Mouse (Mus musculus): ENCODE measurements around the gene Mss51. TPM values are rescaled to one million over a fixed set of nuclear protein-coding genes. Genes with fewer than 3 reads are reported as not detected.

The Mss51 gene
- polyA plus RNA-seq, 2 experiments from 2014 or later, result 1.5 to 3.5 TPM

- ATAC-seq, result no peak
Observed at GRCm38 (mm10) chr14:20451302-20451701, 45.4 kb downstream of the Mss51 start.

DNA sequence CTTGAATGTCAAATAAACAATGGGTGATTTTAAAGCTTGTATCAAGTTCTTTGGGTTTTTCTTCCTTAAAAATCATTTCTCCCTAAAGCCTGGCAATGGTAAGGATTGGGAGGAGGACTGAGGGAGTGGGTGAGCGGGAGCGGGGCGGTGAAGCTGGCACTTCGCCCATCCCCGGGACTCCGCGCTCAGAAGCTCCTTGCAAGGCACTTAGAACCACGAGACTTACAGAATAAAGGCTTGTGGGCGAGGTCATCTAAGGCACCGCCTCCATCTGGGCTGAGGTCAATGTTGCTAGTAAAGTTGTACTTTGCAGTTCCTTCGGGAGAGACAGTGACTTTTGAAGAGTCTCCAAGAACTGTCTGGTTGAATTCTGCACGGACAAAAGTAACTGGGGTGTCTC lies 49.5 kb downstream of the Mss51 start:
- no peak for ATAC-seq

DNA sequence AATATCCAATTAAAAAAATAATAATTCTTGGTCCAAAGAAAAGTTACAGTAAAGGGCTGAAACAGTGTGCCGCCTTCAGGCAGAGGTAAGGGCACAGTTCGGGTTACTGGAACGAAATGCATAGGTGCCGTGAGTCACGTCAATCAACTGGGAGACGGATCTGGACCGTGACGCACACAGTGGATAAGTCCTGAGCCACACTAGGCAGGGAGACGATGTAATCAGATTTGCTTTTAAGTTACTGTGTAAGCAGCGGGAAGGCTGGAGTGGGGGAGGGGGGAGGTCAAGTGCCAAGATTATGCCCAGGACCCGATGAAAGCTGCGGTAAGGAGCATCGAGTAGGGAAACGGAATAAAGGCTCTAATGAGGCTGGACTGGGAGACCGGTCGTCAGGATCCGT lies 54.4 kb downstream of the Mss51 start:
- no peak for ATAC-seq

DNA sequence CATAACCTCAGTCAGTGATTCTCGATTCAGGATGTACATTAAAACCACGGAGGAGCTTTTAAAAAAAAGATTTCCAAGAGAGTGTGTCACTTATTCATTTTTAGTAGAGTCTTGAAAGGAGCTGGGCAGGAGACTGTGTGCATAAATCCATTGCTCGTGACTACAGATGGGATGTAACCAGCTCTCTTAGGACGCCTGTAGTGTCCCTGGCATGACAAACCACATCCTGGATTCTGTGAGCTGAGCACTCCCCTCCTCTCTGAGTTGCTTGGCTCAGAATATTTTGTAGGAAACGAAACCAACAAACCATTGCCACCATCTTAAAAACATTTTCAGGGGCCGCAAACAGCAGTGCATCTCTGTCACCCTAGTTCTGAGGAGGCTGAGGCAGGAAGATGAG lies 59.7 kb downstream of the Mss51 start:
- no peak for ATAC-seq

Other genes starting within 250 kb of the Mss51 start
- not detected for gene Kcnk16, start 227.7 kb downstream of the Mss51 start, polyA plus RNA-seq (2017; shearing (Covaris generic))
- gene Nudt13, start 202.2 kb downstream of the Mss51 start, polyA plus RNA-seq (2017; shearing (Covaris generic)), result 10 to 100 TPM; 25.3 to 30.3 TPM
- 10 to 100 TPM; 70.5 to 80.7 TPM for gene Ecd, start 148.8 kb downstream of the Mss51 start, polyA plus RNA-seq (2017; shearing (Covaris generic))
- gene Fam149b, start 148.7 kb downstream of the Mss51 start, polyA plus RNA-seq (2017; shearing (Covaris generic)), result 10 to 100 TPM; 67.6 to 71.9 TPM
- 100 to 1,000 TPM; 145 to 195 TPM for gene Dnajc9, start 108.0 kb downstream of the Mss51 start, polyA plus RNA-seq (2017; shearing (Covaris generic))
- 100 to 1,000 TPM in 1 of 2 experiments, 10 to 100 TPM in 1; 99.8 to 106 TPM for gene Mrps16, start 103.3 kb downstream of the Mss51 start, polyA plus RNA-seq (2017; shearing (Covaris generic))
- gene Cfap70, start 44.7 kb downstream of the Mss51 start, polyA plus RNA-seq (2017; shearing (Covaris generic)), result not detected
- 10 to 100 TPM; 60.1 to 71.0 TPM for gene Anxa7, start 16.8 kb downstream of the Mss51 start, polyA plus RNA-seq (2017; shearing (Covaris generic))
- 10 to 100 TPM; 27.1 to 39.6 TPM for gene Ppp3cb, start 49.7 kb upstream of the Mss51 start, polyA plus RNA-seq (2017; shearing (Covaris generic))
- gene Usp54, start 144.2 kb upstream of the Mss51 start, polyA plus RNA-seq (2017; shearing (Covaris generic)), result 1 to 10 TPM; 2.1 to 2.9 TPM
- not detected for gene Myoz1, start 159.6 kb upstream of the Mss51 start, polyA plus RNA-seq (2017; shearing (Covaris generic))
- gene Synpo2l, start 171.5 kb upstream of the Mss51 start, polyA plus RNA-seq (2017; shearing (Covaris generic)), result not detected
- 100 to 1,000 TPM; 120 to 181 TPM for gene Sec24c, start 177.4 kb upstream of the Mss51 start, polyA plus RNA-seq (2017; shearing (Covaris generic))
- 1 to 10 TPM; 5.6 to 7.7 TPM for gene Fut11, start 198.1 kb upstream of the Mss51 start, polyA plus RNA-seq (2017; shearing (Covaris generic))
- 100 to 1,000 TPM; 120 to 143 TPM for gene Chchd1, start 206.1 kb upstream of the Mss51 start, polyA plus RNA-seq (2017; shearing (Covaris generic))
- gene Zswim8, start 210.7 kb upstream of the Mss51 start, polyA plus RNA-seq (2017; shearing (Covaris generic)), result 10 to 100 TPM; 21.6 to 22.3 TPM
- gene Ndst2, start 237.7 kb upstream of the Mss51 start, polyA plus RNA-seq (2017; shearing (Covaris generic)), result 10 to 100 TPM; 12.9 to 13.7 TPM